Mouse (Mus musculus): ENCODE measurements around the gene Carmil3. TPM values are rescaled to one million over a fixed set of nuclear protein-coding genes. Genes with fewer than 3 reads are reported as not detected.

Gene Carmil3
- total and polyA plus RNA-seq, 3 experiments = 1.3 to 4.8 (median 2.0) TPM

- Histone ChIP-seq H3K27me3 (ENCODE audit: control insufficient read depth, insufficient read depth, low read length) (no peaks in the 10 kb centered on the region), H3K4me1 (ENCODE audit: control insufficient read depth, insufficient read depth, low read length) (peaks cover 1% of the 10 kb centered on the region), H3K4me3 (peak overlapping the region; percentile 80), H3K79me2 (replicated peaks; ENCODE audit: control insufficient read depth, insufficient read depth, low read length) (no peaks in the 10 kb centered on the region), H3K9ac (ENCODE audit: low read depth, low read length) (peak overlapping the region; percentile 74), H3K27ac (peak overlapping the region; percentile 92), H3K36me3 (ENCODE audit: control insufficient read depth, insufficient read depth, low read length) (no peaks in the 10 kb centered on the region)
- 11% methylated on average over 10 of the region's 10 CpGs for WGBS
- intact Hi-C loops (cut with DNase I) = loop anchor here (2.0 kb wide), 1 partner anchor 18 kb away; no protein-coding TSS in a partner anchor
- DNase-seq = peak; percentile 87 to 91
- no peak for TF ChIP-seq EP300 (IDR thresholded peaks at IDR 0.05; ENCODE audit: insufficient read depth, low read depth, low read length)
- TF ChIP-seq POLR2A (IDR thresholded peaks at IDR 0.05; ENCODE audit: insufficient read depth, low read depth, low read length) = no peak
- no peak for TF ChIP-seq CTCF (IDR thresholded peaks at IDR 0.05)
Measured at GRCm38 (mm10) chr14:55540787-55541321, 50.4 kb downstream of the Carmil3 start.

GRCm38 (mm10) chr14:55542268-55542667 lies 51.8 kb downstream of the Carmil3 start:
- WGBS = 98% methylated on average over 12 of the region's 12 CpGs
- intact Hi-C loops (cut with DNase I) = no loop called here
- H3K4me3 ChIP-seq = no peak overlapping the region
- no peak overlapping the region for H3K27ac ChIP-seq
- DNase-seq = no peak
- no peaks in the 10 kb centered on the region for H3K79me2 ChIP-seq (replicated peaks; ENCODE audit: control insufficient read depth, insufficient read depth, low read length)
- TF ChIP-seq EP300 (IDR thresholded peaks at IDR 0.05; ENCODE audit: insufficient read depth, low read depth, low read length) = no peak
- TF ChIP-seq POLR2A (IDR thresholded peaks at IDR 0.05; ENCODE audit: insufficient read depth, low read depth, low read length) = no peak
- TF ChIP-seq CTCF (IDR thresholded peaks at IDR 0.05) = no peak
- peaks cover 1% of the 10 kb centered on the region for H3K4me1 ChIP-seq (ENCODE audit: control insufficient read depth, insufficient read depth, low read length)
- H3K9ac ChIP-seq (ENCODE audit: low read depth, low read length) = no peak overlapping the region
- no peaks in the 10 kb centered on the region for H3K36me3 ChIP-seq (ENCODE audit: control insufficient read depth, insufficient read depth, low read length)
- H3K27me3 ChIP-seq (ENCODE audit: control insufficient read depth, insufficient read depth, low read length) = no peaks in the 10 kb centered on the region

- Histone ChIP-seq H3K4me1 (ENCODE audit: control insufficient read depth, insufficient read depth, low read length) (peaks cover 1% of the 10 kb centered on the region), H3K4me3 (no peak overlapping the region), H3K79me2 (replicated peaks; ENCODE audit: control insufficient read depth, insufficient read depth, low read length) (no peaks in the 10 kb centered on the region), H3K36me3 (ENCODE audit: control insufficient read depth, insufficient read depth, low read length) (peaks cover under 1% of the 10 kb centered on the region; the same call in 1 of the 2 replicates), H3K27ac (no peak overlapping the region), H3K9ac (ENCODE audit: low read depth, low read length) (no peak overlapping the region), H3K27me3 (ENCODE audit: control insufficient read depth, insufficient read depth, low read length) (no peaks in the 10 kb centered on the region)
- intact Hi-C loops (cut with DNase I) = no loop called here
- no peak for DNase-seq
- 61% methylated on average over 9 of the region's 9 CpGs for WGBS
- TF ChIP-seq EP300 (IDR thresholded peaks at IDR 0.05; ENCODE audit: insufficient read depth, low read depth, low read length) = no peak
- TF ChIP-seq POLR2A (IDR thresholded peaks at IDR 0.05; ENCODE audit: insufficient read depth, low read depth, low read length) = no peak
- TF ChIP-seq CTCF (IDR thresholded peaks at IDR 0.05) = no peak
Measured at GRCm38 (mm10) chr14:55544334-55544733, 53.9 kb downstream of the Carmil3 start.

DNA sequence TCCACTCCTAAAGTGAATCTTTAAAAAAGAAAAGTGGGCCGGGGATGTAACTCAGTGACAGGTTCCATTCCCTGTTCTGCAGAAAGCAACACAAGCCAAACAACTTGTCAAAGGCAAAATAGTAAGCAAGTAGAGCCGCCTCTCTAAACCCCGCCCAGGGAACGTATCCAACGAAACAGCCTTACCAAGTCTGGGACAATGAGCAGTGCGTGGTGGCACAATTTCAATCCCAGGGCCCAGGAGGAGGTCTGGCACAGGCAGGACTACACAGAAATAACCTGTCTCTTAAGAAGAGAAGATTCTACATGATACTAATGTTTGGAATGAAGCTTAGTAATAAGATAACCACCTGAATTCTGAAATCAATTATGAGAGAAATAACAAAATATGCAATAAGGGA lies 59.7 kb downstream of the Carmil3 start:
- DNase-seq = no peak
- 74% methylated on average over 6 of the region's 6 CpGs for WGBS
- Histone ChIP-seq H3K27ac (no peak overlapping the region), H3K9ac (ENCODE audit: low read depth, low read length) (no peak overlapping the region), H3K79me2 (replicated peaks; ENCODE audit: control insufficient read depth, insufficient read depth, low read length) (no peaks in the 10 kb centered on the region), H3K4me1 (ENCODE audit: control insufficient read depth, insufficient read depth, low read length) (no peaks in the 10 kb centered on the region; the same call in 1 of the 2 replicates), H3K4me3 (no peak overlapping the region), H3K27me3 (ENCODE audit: control insufficient read depth, insufficient read depth, low read length) (no peaks in the 10 kb centered on the region), H3K36me3 (ENCODE audit: control insufficient read depth, insufficient read depth, low read length) (peaks cover 3% of the 10 kb centered on the region; the same call in 1 of the 2 replicates)
- intact Hi-C loops (cut with DNase I) = no loop called here
- TF ChIP-seq CTCF (IDR thresholded peaks at IDR 0.05) = no peak
- TF ChIP-seq POLR2A (IDR thresholded peaks at IDR 0.05; ENCODE audit: insufficient read depth, low read depth, low read length) = no peak
- TF ChIP-seq EP300 (IDR thresholded peaks at IDR 0.05; ENCODE audit: insufficient read depth, low read depth, low read length) = no peak

GRCm38 (mm10) chr14:55551347-55551746 lies 60.9 kb downstream of the Carmil3 start:
- DNase-seq = no peak
- Histone ChIP-seq H3K4me3 (no peak overlapping the region), H3K79me2 (replicated peaks; ENCODE audit: control insufficient read depth, insufficient read depth, low read length) (no peaks in the 10 kb centered on the region), H3K36me3 (ENCODE audit: control insufficient read depth, insufficient read depth, low read length) (peaks cover 3% of the 10 kb centered on the region; the same call in 1 of the 2 replicates), H3K27ac (no peak overlapping the region), H3K9ac (ENCODE audit: low read depth, low read length) (no peak overlapping the region), H3K27me3 (ENCODE audit: control insufficient read depth, insufficient read depth, low read length) (no peaks in the 10 kb centered on the region), H3K4me1 (ENCODE audit: control insufficient read depth, insufficient read depth, low read length) (no peaks in the 10 kb centered on the region; the same call in 1 of the 2 replicates)
- TF ChIP-seq EP300 (IDR thresholded peaks at IDR 0.05; ENCODE audit: insufficient read depth, low read depth, low read length) (no peak), CTCF (IDR thresholded peaks at IDR 0.05) (no peak), POLR2A (IDR thresholded peaks at IDR 0.05; ENCODE audit: insufficient read depth, low read depth, low read length) (no peak)
- 78% methylated on average over 5 of the region's 5 CpGs for WGBS
- intact Hi-C loops (cut with DNase I) = no loop called here

GRCm38 (mm10) chr14:55551794-55552193 lies 61.3 kb downstream of the Carmil3 start:
- Histone ChIP-seq H3K4me1 (ENCODE audit: control insufficient read depth, insufficient read depth, low read length) (no peaks in the 10 kb centered on the region; the same call in none of the 2 replicates), H3K27me3 (ENCODE audit: control insufficient read depth, insufficient read depth, low read length) (no peaks in the 10 kb centered on the region), H3K36me3 (ENCODE audit: control insufficient read depth, insufficient read depth, low read length) (peaks cover 3% of the 10 kb centered on the region; the same call in 1 of the 2 replicates), H3K79me2 (replicated peaks; ENCODE audit: control insufficient read depth, insufficient read depth, low read length) (no peaks in the 10 kb centered on the region), H3K4me3 (no peak overlapping the region), H3K9ac (ENCODE audit: low read depth, low read length) (no peak overlapping the region), H3K27ac (no peak overlapping the region)
- no peak for DNase-seq
- intact Hi-C loops (cut with DNase I) = no loop called here
- no peak for TF ChIP-seq CTCF (IDR thresholded peaks at IDR 0.05)
- TF ChIP-seq POLR2A (IDR thresholded peaks at IDR 0.05; ENCODE audit: insufficient read depth, low read depth, low read length) = no peak
- no peak for TF ChIP-seq EP300 (IDR thresholded peaks at IDR 0.05; ENCODE audit: insufficient read depth, low read depth, low read length)
- 91% methylated on average over 8 of the region's 8 CpGs for WGBS

Data from heart, adult 2 months (tissue).